ENCODE assay signal across 8 mouse cellular contexts in the genomic region with DNA sequence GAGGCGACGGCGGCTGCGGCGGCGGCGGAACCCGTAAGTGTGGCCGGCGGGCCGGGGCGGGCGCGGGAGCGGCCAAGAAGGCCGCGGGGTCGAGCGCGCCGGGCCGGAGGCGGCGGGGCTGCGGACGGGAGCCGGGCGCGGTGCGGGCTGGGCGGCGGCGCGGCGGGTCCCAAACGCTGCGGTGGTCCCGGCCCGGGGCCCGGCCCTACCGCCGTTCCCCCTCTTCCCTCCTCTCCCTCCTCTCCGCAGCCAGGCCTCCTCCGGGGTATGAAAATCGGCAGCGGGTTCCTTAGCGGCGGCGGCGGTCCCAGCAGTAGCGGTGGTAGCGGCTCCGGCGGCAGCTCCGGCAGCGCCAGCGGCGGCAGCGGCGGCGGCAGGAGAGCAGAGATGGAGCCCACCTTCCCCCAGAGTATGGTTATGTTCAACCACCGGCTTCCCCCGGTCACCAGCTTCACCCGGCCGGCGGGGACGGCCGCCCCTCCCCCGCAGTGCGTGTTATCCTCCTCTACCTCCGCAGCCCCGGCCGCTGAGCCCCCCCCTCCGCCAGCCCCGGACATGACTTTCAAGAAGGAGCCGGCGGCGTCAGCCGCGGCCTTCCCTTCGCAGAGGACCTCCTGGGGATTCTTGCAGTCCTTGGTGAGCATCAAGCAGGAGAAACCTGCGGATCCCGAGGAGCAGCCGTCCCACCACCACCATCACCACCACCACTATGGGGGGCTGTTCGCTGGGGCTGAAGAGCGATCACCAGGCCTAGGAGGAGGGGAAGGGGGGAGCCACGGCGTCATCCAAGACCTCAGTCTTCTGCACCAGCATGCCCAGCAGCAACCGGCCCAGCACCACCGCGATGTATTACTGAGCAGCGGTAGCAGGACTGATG. TPM values are rescaled to one million over a fixed set of nuclear protein-coding genes. Genes with fewer than 3 reads are reported as not detected.
DNase-seq lines count a peak whose midpoint lies in the region; ATAC-seq and TF ChIP-seq lines count a peak whose summit lies in the region.

No protein-coding gene starts in this region.

- peak; percentile 41 to 74 for DNase-seq in kidney, postnatal 36 days
- peak; percentile 35 to 51 for DNase-seq in lung, adult 18-20 months
- DNase-seq in thymus, postnatal 14 days: peak; percentile 67

- H3K27ac ChIP-seq in ES-Bruce4 (ENCODE audit: insufficient read depth, low read length): peak overlapping the region; percentile 16; the same call in 1 of the 2 replicates
- peak overlapping the region; percentile 88 for H3K27ac ChIP-seq in forebrain, embryonic 12.5 days
- H3K27ac ChIP-seq in heart, embryonic 16.5 days (ENCODE audit: low read length): peak overlapping the region; percentile 94
- H3K27ac ChIP-seq in neural tube, embryonic 14.5 days (ENCODE audit: low read depth, low read length): peak overlapping the region; percentile 94

- peaks cover 35% of the 10 kb centered on the region for H3K36me3 ChIP-seq in ES-Bruce4 (ENCODE audit: control insufficient read depth, insufficient read depth, low read length, poor library complexity, severe bottlenecking)
- peaks cover 26% of the 10 kb centered on the region for H3K36me3 ChIP-seq in forebrain, embryonic 12.5 days (replicated peaks)
- H3K36me3 ChIP-seq in heart, embryonic 16.5 days (ENCODE audit: control insufficient read depth, insufficient read depth): peaks cover 13% of the 10 kb centered on the region
- peaks cover 10% of the 10 kb centered on the region for H3K36me3 ChIP-seq in neural tube, embryonic 14.5 days (ENCODE audit: control insufficient read depth, insufficient read depth, low read length)

- H3K4me3 ChIP-seq in ES-Bruce4 (ENCODE audit: low read depth, low read length): peak overlapping the region; percentile 63
- H3K4me3 ChIP-seq in forebrain, embryonic 12.5 days (replicated peaks): peak overlapping the region; percentile 94
- peak overlapping the region; percentile 89 for H3K4me3 ChIP-seq in heart, embryonic 16.5 days (ENCODE audit: low read length)
- H3K4me3 ChIP-seq in neural tube, embryonic 14.5 days (ENCODE audit: low read depth, low read length): peak overlapping the region; percentile 87

- no peak for TF ChIP-seq EP300 in ES-Bruce4 (IDR thresholded peaks at IDR 0.05; ENCODE audit: insufficient read depth, low read depth, low read length)

- peak; percentile 21 for TF ChIP-seq CTCF in ES-Bruce4 (IDR thresholded peaks at IDR 0.05; ENCODE audit: low read depth, low read length)

- no peaks in the 10 kb centered on the region for H3K9me3 ChIP-seq in ES-Bruce4 (replicated peaks; ENCODE audit: control insufficient read depth, insufficient read depth, low read length, poor library complexity, severe bottlenecking)
- H3K9me3 ChIP-seq in forebrain, embryonic 12.5 days: no peaks in the 10 kb centered on the region
- H3K9me3 ChIP-seq in heart, embryonic 16.5 days (replicated peaks; ENCODE audit: control insufficient read depth, low read length): no peaks in the 10 kb centered on the region
- H3K9me3 ChIP-seq in neural tube, embryonic 14.5 days (ENCODE audit: control insufficient read depth, low read length): no peaks in the 10 kb centered on the region

- TF ChIP-seq POLR2A in ES-Bruce4 (IDR thresholded peaks at IDR 0.05; ENCODE audit: insufficient read depth, low read length): no peak

- peak overlapping the region; percentile 92 for H3K4me2 ChIP-seq in forebrain, embryonic 12.5 days
- H3K4me2 ChIP-seq in heart, embryonic 16.5 days (ENCODE audit: low read depth, low read length): peak overlapping the region; percentile 72
- H3K4me2 ChIP-seq in neural tube, embryonic 14.5 days (ENCODE audit: low read depth, low read length): peak overlapping the region; percentile 79

- no peaks in the 10 kb centered on the region for H3K27me3 ChIP-seq in ES-Bruce4 (ENCODE audit: control insufficient read depth, insufficient read depth, low read length, poor library complexity, severe bottlenecking)
- no peaks in the 10 kb centered on the region for H3K27me3 ChIP-seq in forebrain, embryonic 12.5 days
- H3K27me3 ChIP-seq in heart, embryonic 16.5 days (ENCODE audit: control insufficient read depth, insufficient read depth, low read length): no peaks in the 10 kb centered on the region
- no peaks in the 10 kb centered on the region for H3K27me3 ChIP-seq in neural tube, embryonic 14.5 days (ENCODE audit: control insufficient read depth, insufficient read depth, low read length)

- under 1% methylated on average over 76 of the region's 92 CpGs for WGBS in forebrain, embryonic 12.5 days
- 1% methylated on average over 73 of the region's 92 CpGs for WGBS in heart, embryonic 16.5 days
- WGBS in neural tube, embryonic 14.5 days: 2% methylated on average over 49 of the region's 92 CpGs

- peak; percentile 43 for ATAC-seq in cerebellum, adult (ENCODE audit: insufficient number of reproducible peaks, low FRiP score, low TSS enrichment)
- ATAC-seq in forebrain, embryonic 12.5 days (ENCODE audit: low FRiP score): peak; percentile 79
- peak; percentile 12 for ATAC-seq in heart, embryonic 16.5 days (replicated peaks; ENCODE audit: extremely low read depth, insufficient read depth, low FRiP score)
- peak; percentile 78 for ATAC-seq in neural tube, embryonic 14.5 days (ENCODE audit: low read depth)

- H3K4me1 ChIP-seq in ES-Bruce4 (ENCODE audit: control insufficient read depth, insufficient read depth, low read length): no peaks in the 10 kb centered on the region
- H3K4me1 ChIP-seq in forebrain, embryonic 12.5 days: peaks cover 29% of the 10 kb centered on the region
- H3K4me1 ChIP-seq in heart, embryonic 16.5 days (ENCODE audit: control insufficient read depth, insufficient read depth, low read length): peaks cover 33% of the 10 kb centered on the region
- peaks cover 30% of the 10 kb centered on the region for H3K4me1 ChIP-seq in neural tube, embryonic 14.5 days (ENCODE audit: control insufficient read depth, insufficient read depth, low read length)

- H3K9ac ChIP-seq in ES-Bruce4 (ENCODE audit: low read depth, poor library complexity, severe bottlenecking): peak overlapping the region; percentile 96
- H3K9ac ChIP-seq in forebrain, embryonic 12.5 days: peak overlapping the region; percentile 95
- H3K9ac ChIP-seq in heart, embryonic 16.5 days (ENCODE audit: low read length): peak overlapping the region; percentile 96
- H3K9ac ChIP-seq in neural tube, embryonic 14.5 days (replicated peaks; ENCODE audit: low read depth, low read length): peak overlapping the region; percentile 98

RNA-seq across cellular contexts. Expression of a gene that starts 0.6 kb away (rescaled TPM):
- polyA plus RNA-seq in ES-Bruce4 (2011; ENCODE audit: insufficient read depth, insufficient read length, low read depth, missing spikeins): 94.4 and 98.1 TPM in 2 replicates
- 33.5 and 34.9 TPM in 2 replicates for polyA plus RNA-seq in forebrain, embryonic 12.5 days (2016; fragmentation: Nextera tagmentation; extraction: Ambion mirVana)
- 11.8 and 12.1 TPM in 2 replicates for polyA plus RNA-seq in heart, embryonic 16.5 days (2015; fragmentation: Nextera tagmentation; extraction: Ambion mirVana)
- polyA plus RNA-seq in neural tube, embryonic 14.5 days (2014; fragmentation: Nextera tagmentation; extraction: Ambion mirVana): 22.7 and 26.4 TPM in 2 replicates

Comparison
In these comparisons a context has a peak if more than half of its experiments do, and no peak if none do; other contexts are left out.
1. Peak in every context shown above with its lines: DNase-seq, ATAC-seq, H3K4me3 ChIP-seq and H3K27ac ChIP-seq.
2. H3K27ac ChIP-seq: peak in every context shown above with its lines; median percentile 94 in heart, embryonic 16.5 days; 94 in neural tube, embryonic 14.5 days; 88 in forebrain, embryonic 12.5 days; 16 in ES-Bruce4.
3. ATAC-seq: peak in every context shown above with its lines; median percentile 79 in forebrain, embryonic 12.5 days; 78 in neural tube, embryonic 14.5 days; 43 in cerebellum, adult; 12 in heart, embryonic 16.5 days.